Mouse (Mus musculus): ENCODE measurements around the gene Bcl6. TPM values are rescaled to one million over a fixed set of nuclear protein-coding genes. Genes with fewer than 3 reads are reported as not detected.
A peak's percentile ranks its signal among the peaks of the same experiment; 100 is the strongest.

Gene Bcl6
- polyA plus RNA-seq, 1 experiment from 2014 or later, result 0.23 TPM

DNA sequence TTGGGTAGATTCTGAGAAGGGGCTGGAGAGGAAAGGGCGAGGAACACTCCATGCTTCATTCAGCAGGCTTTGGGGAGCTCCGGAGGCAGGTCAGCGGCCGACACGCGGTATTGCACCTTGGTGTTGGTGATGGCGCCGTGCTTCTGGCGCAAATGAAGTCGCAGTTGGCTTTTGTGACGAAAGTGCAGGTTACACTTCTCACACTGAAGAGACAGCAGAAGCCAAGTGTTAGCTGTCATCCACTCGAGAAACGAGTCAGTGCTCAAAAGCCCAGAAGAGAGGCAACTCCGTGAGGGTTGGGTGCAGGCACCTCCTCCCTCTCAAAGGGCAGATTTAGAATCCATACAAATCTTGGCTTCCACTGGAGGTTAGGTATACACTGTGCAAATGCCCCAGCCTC lies 22.6 kb downstream of the Bcl6 start:
- Histone ChIP-seq H3K4me2 (replicated peaks; ENCODE audit: low read depth) (no peak overlapping the region), H3K4me3 (ENCODE audit: low read depth, low read length) (no peak overlapping the region), H3K36me3 (ENCODE audit: control insufficient read depth, insufficient read depth, low read length) (no peaks in the 10 kb centered on the region; the same call in 1 of the 2 replicates), H3K27ac (replicated peaks) (no peak overlapping the region), H3K9me3 (ENCODE audit: control insufficient read depth, low read length) (no peaks in the 10 kb centered on the region), H3K4me1 (replicated peaks; ENCODE audit: control insufficient read depth, insufficient read depth) (no peaks in the 10 kb centered on the region), H3K9ac (ENCODE audit: low read length) (no peak overlapping the region), H3K27me3 (ENCODE audit: control insufficient read depth, insufficient read depth, low read length) (no peaks in the 10 kb centered on the region)
- WGBS, result 91% methylated on average over 14 of the region's 14 CpGs
- DNase-seq (ENCODE audit: low spot score) (no peak), ATAC-seq (ENCODE audit: low FRiP score, low TSS enrichment) (no peak)
- TF ChIP-seq EP300 (optimal IDR thresholded peaks at IDR 0.05), result no peak
- TF ChIP-seq CTCF (IDR thresholded peaks at IDR 0.05; ENCODE audit: low read depth), result no peak

DNA sequence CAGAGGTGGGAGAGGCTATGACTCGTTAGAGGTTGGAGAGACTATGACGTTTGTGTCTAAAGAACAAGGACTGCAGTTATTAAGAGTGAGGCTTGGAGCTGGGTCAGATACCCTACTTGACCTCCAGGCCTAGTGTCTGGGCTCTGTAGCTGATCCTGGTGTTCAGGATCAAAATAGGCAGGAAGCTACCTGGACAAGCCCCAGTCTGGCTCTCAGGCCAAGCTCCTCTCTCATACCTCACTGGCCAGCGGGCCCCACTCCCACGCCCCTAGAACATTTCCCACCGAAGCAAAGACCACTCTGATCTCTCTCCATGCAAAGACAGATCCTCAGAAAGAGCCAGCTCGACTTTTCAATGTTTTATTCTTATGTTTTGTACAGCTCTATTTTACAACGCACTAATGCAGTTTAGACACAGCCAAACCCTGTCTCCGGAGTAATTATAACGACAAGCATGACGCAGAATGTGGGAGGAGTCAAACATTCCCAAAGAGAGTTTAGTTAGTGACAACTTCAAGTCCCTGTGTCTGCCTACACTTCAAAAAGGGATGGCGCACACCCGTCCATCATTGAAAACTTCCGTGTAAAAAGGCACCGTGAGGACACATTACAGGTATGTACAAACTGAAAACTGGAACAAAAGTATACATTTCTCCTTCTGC lies 23.8 kb downstream of the Bcl6 start:
- H3K4me1 ChIP-seq (replicated peaks; ENCODE audit: control insufficient read depth, insufficient read depth), result no peaks in the 10 kb centered on the region
- H3K9ac ChIP-seq (ENCODE audit: low read length), result no peak overlapping the region
- H3K4me2 ChIP-seq (replicated peaks; ENCODE audit: low read depth), result no peak overlapping the region
- H3K4me3 ChIP-seq (ENCODE audit: low read depth, low read length), result no peak overlapping the region
- H3K36me3 ChIP-seq (ENCODE audit: control insufficient read depth, insufficient read depth, low read length), result no peaks in the 10 kb centered on the region; the same call in 1 of the 2 replicates
- TF ChIP-seq CTCF (IDR thresholded peaks at IDR 0.05; ENCODE audit: low read depth), result no peak
- no peaks in the 10 kb centered on the region for H3K27me3 ChIP-seq (ENCODE audit: control insufficient read depth, insufficient read depth, low read length)
- H3K9me3 ChIP-seq (ENCODE audit: control insufficient read depth, low read length), result no peaks in the 10 kb centered on the region
- ATAC-seq (ENCODE audit: low FRiP score, low TSS enrichment), result no peak
- H3K27ac ChIP-seq (replicated peaks), result no peak overlapping the region
- DNase-seq (ENCODE audit: low spot score), result no peak
- 75% methylated on average over 14 of the region's 14 CpGs for WGBS

DNA sequence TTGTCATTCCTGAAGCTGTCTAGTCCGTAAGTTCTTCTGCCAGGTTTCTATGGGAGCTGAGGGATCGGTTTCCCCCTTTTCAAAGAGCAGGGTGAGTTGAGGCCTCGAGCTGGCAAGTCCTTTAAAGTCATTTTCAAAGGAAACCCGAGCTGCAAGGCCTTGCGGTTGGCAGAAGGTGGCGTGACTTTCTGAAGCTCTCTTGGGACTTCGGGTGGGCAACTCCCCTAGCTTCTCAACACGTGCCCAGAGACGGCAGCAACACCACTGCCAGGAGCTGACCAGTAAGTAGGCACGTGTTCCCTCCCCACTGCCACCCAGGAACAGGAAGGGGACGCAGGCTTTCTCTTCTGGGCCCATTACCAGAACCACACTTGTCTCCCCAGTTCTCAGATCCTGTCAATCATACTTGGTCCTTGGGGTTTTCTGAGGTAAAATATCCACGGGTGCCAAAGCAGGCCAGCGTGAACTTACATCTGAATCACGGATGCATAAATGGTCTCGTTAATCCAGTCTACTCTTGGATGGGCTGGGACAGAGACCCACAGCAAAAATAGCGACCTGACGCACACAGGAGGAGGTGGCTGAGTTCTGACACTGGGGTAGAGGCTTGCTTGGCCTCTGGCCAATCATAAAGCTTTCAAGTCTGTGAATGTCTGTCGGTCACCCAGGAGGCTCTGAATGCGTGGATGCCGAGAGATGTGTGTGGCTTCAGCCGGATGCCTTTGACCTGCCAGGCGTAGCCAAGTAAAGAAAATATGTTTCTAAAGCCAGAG lies 24.6 kb downstream of the Bcl6 start:
- no peak for DNase-seq (ENCODE audit: low spot score)
- Histone ChIP-seq H3K4me1 (replicated peaks; ENCODE audit: control insufficient read depth, insufficient read depth) (no peaks in the 10 kb centered on the region), H3K36me3 (ENCODE audit: control insufficient read depth, insufficient read depth, low read length) (no peaks in the 10 kb centered on the region; the same call in 1 of the 2 replicates), H3K4me3 (ENCODE audit: low read depth, low read length) (no peak overlapping the region), H3K9me3 (ENCODE audit: control insufficient read depth, low read length) (no peaks in the 10 kb centered on the region), H3K4me2 (replicated peaks; ENCODE audit: low read depth) (no peak overlapping the region), H3K27ac (replicated peaks) (no peak overlapping the region), H3K9ac (ENCODE audit: low read length) (no peak overlapping the region), H3K27me3 (ENCODE audit: control insufficient read depth, insufficient read depth, low read length) (no peaks in the 10 kb centered on the region)
- TF ChIP-seq EP300 (optimal IDR thresholded peaks at IDR 0.05) (no peak), CTCF (IDR thresholded peaks at IDR 0.05; ENCODE audit: low read depth) (no peak)
- WGBS, result 76% methylated on average over 22 of the region's 22 CpGs
- ATAC-seq (ENCODE audit: low FRiP score, low TSS enrichment), result no peak

DNA sequence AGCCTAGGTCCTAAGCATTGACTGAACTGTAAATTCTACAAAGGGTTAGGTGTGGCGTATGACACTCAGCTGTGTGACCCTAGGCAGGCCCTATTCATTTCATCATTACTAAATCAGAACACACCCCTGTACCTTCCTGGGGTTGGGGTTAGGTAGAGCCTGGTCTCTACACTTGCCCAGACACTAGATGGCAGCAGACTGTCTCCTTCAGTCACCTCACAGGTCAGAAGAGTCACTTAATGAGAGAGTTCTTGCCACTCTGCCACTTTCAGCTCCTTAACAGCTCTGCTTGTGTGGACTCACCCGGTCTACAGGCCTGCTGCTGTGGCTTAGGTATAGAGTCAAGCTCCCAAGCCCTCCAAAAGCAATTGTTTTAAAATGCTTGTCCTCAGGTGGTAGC lies 26.3 kb downstream of the Bcl6 start:
- Histone ChIP-seq H3K36me3 (ENCODE audit: control insufficient read depth, insufficient read depth, low read length) (no peaks in the 10 kb centered on the region; the same call in 1 of the 2 replicates), H3K9ac (ENCODE audit: low read length) (no peak overlapping the region), H3K9me3 (ENCODE audit: control insufficient read depth, low read length) (no peaks in the 10 kb centered on the region), H3K4me1 (replicated peaks; ENCODE audit: control insufficient read depth, insufficient read depth) (no peaks in the 10 kb centered on the region), H3K4me3 (ENCODE audit: low read depth, low read length) (no peak overlapping the region), H3K27ac (replicated peaks) (no peak overlapping the region), H3K4me2 (replicated peaks; ENCODE audit: low read depth) (no peak overlapping the region), H3K27me3 (ENCODE audit: control insufficient read depth, insufficient read depth, low read length) (no peaks in the 10 kb centered on the region)
- DNase-seq (ENCODE audit: low spot score), result no peak
- WGBS, result 79% methylated on average over 2 of the region's 2 CpGs
- TF ChIP-seq EP300 (optimal IDR thresholded peaks at IDR 0.05), result no peak
- TF ChIP-seq CTCF (IDR thresholded peaks at IDR 0.05; ENCODE audit: low read depth), result peak; percentile 70
- 0 out of 2 replicates have a peak, but pooled peaks have one; percentile 40 for ATAC-seq (ENCODE audit: low FRiP score, low TSS enrichment)

DNA sequence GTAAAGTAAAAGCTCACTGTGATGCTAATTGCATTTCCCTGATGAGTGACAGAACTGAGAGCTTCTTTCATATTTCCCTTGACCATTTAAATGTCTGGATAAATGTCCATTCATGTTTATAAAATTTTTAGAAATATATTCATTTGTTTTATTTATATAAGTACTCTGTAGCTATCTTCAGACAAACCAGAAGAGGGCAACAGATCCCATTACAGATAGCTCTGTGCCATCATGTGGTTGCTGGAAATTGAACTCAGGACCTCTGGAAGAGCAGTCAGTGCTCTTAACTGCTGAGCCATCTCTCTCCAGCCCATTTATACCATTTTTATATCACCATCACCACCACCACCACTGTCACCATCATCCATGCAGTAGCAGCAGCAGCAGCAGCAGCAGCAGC lies 29.7 kb downstream of the Bcl6 start:
- no peak for ATAC-seq (ENCODE audit: low FRiP score, low TSS enrichment)

DNA sequence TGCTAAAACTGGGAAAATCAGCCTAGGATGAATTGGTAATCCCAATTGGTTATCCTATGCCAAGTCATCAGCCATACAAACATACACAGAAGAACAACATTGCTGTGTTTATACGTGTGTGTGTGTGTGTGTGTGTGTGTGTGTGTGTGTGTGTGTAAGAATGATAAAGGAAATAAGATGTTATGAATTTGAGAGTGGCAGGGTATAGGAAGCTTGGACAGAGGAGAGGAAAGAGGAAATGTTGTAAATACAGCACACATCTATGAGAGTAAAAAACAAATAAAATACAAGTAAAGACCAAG lies 34.7 kb downstream of the Bcl6 start:
- ATAC-seq (ENCODE audit: low FRiP score, low TSS enrichment), result no peak
- WGBS, result 15% methylated on average over 1 of the region's 1 CpGs

More for the DNA sequence above, 29.7 kb downstream of the Bcl6 start:
- Histone ChIP-seq H3K4me1 (replicated peaks; ENCODE audit: control insufficient read depth, insufficient read depth) (no peaks in the 10 kb centered on the region), H3K9ac (ENCODE audit: low read length) (no peak overlapping the region), H3K36me3 (ENCODE audit: control insufficient read depth, insufficient read depth, low read length) (no peaks in the 10 kb centered on the region), H3K4me2 (replicated peaks; ENCODE audit: low read depth) (no peak overlapping the region), H3K9me3 (ENCODE audit: control insufficient read depth, low read length) (no peaks in the 10 kb centered on the region), H3K27me3 (ENCODE audit: control insufficient read depth, insufficient read depth, low read length) (no peaks in the 10 kb centered on the region), H3K4me3 (ENCODE audit: low read depth, low read length) (no peak overlapping the region), H3K27ac (replicated peaks) (no peak overlapping the region)
- no peak for TF ChIP-seq CTCF (IDR thresholded peaks at IDR 0.05; ENCODE audit: low read depth)
- no peak for DNase-seq (ENCODE audit: low spot score)

More for the DNA sequence above, 34.7 kb downstream of the Bcl6 start:
- Histone ChIP-seq H3K27ac (replicated peaks) (no peak overlapping the region), H3K36me3 (ENCODE audit: control insufficient read depth, insufficient read depth, low read length) (no peaks in the 10 kb centered on the region), H3K9ac (ENCODE audit: low read length) (no peak overlapping the region), H3K4me3 (ENCODE audit: low read depth, low read length) (no peak overlapping the region), H3K27me3 (ENCODE audit: control insufficient read depth, insufficient read depth, low read length) (no peaks in the 10 kb centered on the region), H3K4me1 (replicated peaks; ENCODE audit: control insufficient read depth, insufficient read depth) (no peaks in the 10 kb centered on the region), H3K9me3 (ENCODE audit: control insufficient read depth, low read length) (no peaks in the 10 kb centered on the region), H3K4me2 (replicated peaks; ENCODE audit: low read depth) (no peak overlapping the region)
- TF ChIP-seq EP300 (optimal IDR thresholded peaks at IDR 0.05), result no peak
- TF ChIP-seq CTCF (IDR thresholded peaks at IDR 0.05; ENCODE audit: low read depth), result no peak
- DNase-seq (ENCODE audit: low spot score), result no peak
